Mouse (Mus musculus) bone marrow, adult 2 months (tissue): ENCODE data around the gene Kcnq5.

Experiments
- CTCF ChIP-seq: fragments of 200-500 bp; IDR thresholded peaks from 2 replicates; pipeline ENCODE4 v1.5.1; 2011; ENCODE audit warnings: low read length, control low read depth; ENCODE audit not compliant: control insufficient read depth, insufficient read depth
- POLR2A ChIP-seq: fragments of 200-500 bp; IDR thresholded peaks from 2 replicates; pipeline ENCODE4 v1.6.1; 2011; ENCODE audit warnings: low read depth, mild to moderate bottlenecking, control low read depth, low read length, borderline replicate concordance; ENCODE audit not compliant: control insufficient read depth

- TF ChIP-seq CTCF (no peak), POLR2A (no peak)
These were observed 578.5 kb downstream of the Kcnq5 start, which contains the start of gene Khdc1b for GRCm38 (mm10) chr1:21383256-21383655.
